In genomic region chr11:31563826-31564741, GRCm38 (mm10) we compare ENCODE assay signal across 8 mouse cellular contexts.
A peak's percentile ranks its signal among the peaks of the same experiment; 100 is the strongest.
DNase-seq lines count a peak whose midpoint lies in the region; ATAC-seq lines count a peak whose summit lies in the region.

No protein-coding gene starts in this region.

- WGBS in heart, embryonic 15.5 days: 24% methylated on average over 10 of the region's 10 CpGs
- 55% methylated on average over 10 of the region's 10 CpGs for WGBS in limb, embryonic 13.5 days

- no peak overlapping the region for H3K9ac ChIP-seq in heart, embryonic 15.5 days
- H3K9ac ChIP-seq in limb, embryonic 13.5 days: no peak overlapping the region

- no peaks in the 10 kb centered on the region for H3K9me3 ChIP-seq in heart, embryonic 15.5 days (replicated peaks)
- no peaks in the 10 kb centered on the region for H3K9me3 ChIP-seq in limb, embryonic 13.5 days

- 0 out of 2 replicates have a peak overlapping the region, but pooled peaks have one; percentile 3 for H3K4me2 ChIP-seq in heart, embryonic 15.5 days
- no peak overlapping the region for H3K4me2 ChIP-seq in limb, embryonic 13.5 days (replicated peaks)

- H3K27ac ChIP-seq in heart, embryonic 15.5 days: peak overlapping the region; percentile 64
- peak overlapping the region; percentile 6; the same call in 1 of the 2 replicates for H3K27ac ChIP-seq in limb, embryonic 13.5 days

- peak; percentile 32 for DNase-seq in urinary bladder, postnatal 14 days (ENCODE audit: low spot score)
- DNase-seq in urinary bladder, postnatal 25 days (ENCODE audit: low spot score): no peak
- DNase-seq in frontal cortex, postnatal 10 days (ENCODE audit: low spot score in 2 of 2): no peak
- no peak for DNase-seq in right cerebral cortex, postnatal 4 days
- no peak for DNase-seq in layer of hippocampus, adult 11-12 months (ENCODE audit: low spot score)

- H3K4me1 ChIP-seq in heart, embryonic 15.5 days (replicated peaks): peaks cover 13% of the 10 kb centered on the region
- peaks cover 12% of the 10 kb centered on the region for H3K4me1 ChIP-seq in limb, embryonic 13.5 days

- ATAC-seq in heart, embryonic 15.5 days (replicated peaks; ENCODE audit: insufficient number of reproducible peaks, insufficient read depth, low FRiP score, low read depth): peak; percentile 53
- ATAC-seq in limb, embryonic 13.5 days (ENCODE audit: low FRiP score, low read depth): peak; percentile 59
- no peak for ATAC-seq in megakaryocyte-erythroid progenitor cell, adult 5-6 weeks (replicated peaks; ENCODE audit: low FRiP score, low TSS enrichment, poor library complexity, severe bottlenecking)

- no peak overlapping the region for H3K4me3 ChIP-seq in heart, embryonic 15.5 days
- H3K4me3 ChIP-seq in limb, embryonic 13.5 days: no peak overlapping the region

- no peaks in the 10 kb centered on the region for H3K27me3 ChIP-seq in heart, embryonic 15.5 days
- no peaks in the 10 kb centered on the region for H3K27me3 ChIP-seq in limb, embryonic 13.5 days

- no peaks in the 10 kb centered on the region for H3K36me3 ChIP-seq in heart, embryonic 15.5 days
- no peaks in the 10 kb centered on the region for H3K36me3 ChIP-seq in limb, embryonic 13.5 days
